15 mouse cellular contexts compared by ENCODE assay signal in the genomic region with DNA sequence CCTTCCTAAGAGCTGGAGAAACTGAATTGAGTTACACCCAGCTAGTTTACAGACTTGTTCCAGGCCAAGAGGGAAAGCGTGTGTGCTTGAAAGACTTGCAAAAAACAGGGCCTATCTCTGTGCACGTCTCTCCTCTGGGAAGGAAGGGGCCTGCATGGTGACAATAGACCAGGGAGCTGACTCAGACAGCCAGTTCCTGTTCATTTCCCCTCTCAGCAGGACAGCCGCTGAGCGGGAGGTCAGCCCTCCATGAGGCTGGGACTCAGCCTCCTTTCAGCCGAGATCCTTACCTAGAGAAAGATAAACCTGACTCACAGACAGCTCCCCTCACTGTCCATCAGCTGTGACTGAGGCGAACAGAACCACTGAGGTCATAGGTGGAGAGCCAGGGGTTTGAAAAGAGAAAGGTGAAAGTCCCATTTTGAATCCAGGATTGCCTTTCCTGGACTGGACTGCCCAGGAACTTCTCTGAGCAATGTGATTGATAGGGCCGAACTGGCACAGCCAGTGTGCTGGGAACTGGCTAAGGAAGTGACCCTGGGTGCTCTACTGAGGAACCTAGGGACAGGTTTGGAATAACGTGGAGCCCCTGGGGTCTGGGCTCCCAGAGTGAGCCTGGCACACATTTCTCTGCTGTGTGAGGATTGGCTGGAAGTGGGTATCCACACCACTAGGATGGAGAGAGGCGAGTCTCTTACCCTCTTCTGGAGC. TPM values are rescaled to one million over a fixed set of nuclear protein-coding genes. Genes with fewer than 3 reads are reported as not detected.
A peak's percentile ranks its signal among the peaks of the same experiment; 100 is the strongest.
DNase-seq lines count a peak whose midpoint lies in the region; ATAC-seq lines count a peak whose summit lies in the region.
"Had no signal": no experiment of that assay in that cellular context is flagged by ENCODE, and none has a peak within 500 bp of the region (broad histone marks: within the 10 kb centered on the region; RNA-seq: fewer than 3 reads in every experiment).

No protein-coding gene starts in this region.

- ATAC-seq in hindbrain, embryonic 12.5 days (ENCODE audit: low FRiP score), result no peak
- 0 out of 2 replicates have a peak, but pooled peaks have one; percentile 12 for ATAC-seq in heart, embryonic 13.5 days (ENCODE audit: extremely low read depth, insufficient number of reproducible peaks, low FRiP score, low TSS enrichment)
- ATAC-seq in liver, embryonic 16.5 days (ENCODE audit: low read depth), result 0 out of 2 replicates have a peak, but pooled peaks have one; percentile 39
- ATAC-seq: forebrain, embryonic 16.5 days; midbrain, embryonic 15.5 days had no signal

- DNase-seq in hindbrain, embryonic 10.5 days (ENCODE audit: low spot score), result no peak
- DNase-seq in R1 (ENCODE audit: low read depth, low spot score), result peak; percentile 9
- DNase-seq in embryo, embryonic 10 days (ENCODE audit: low spot score), result no peak
- no peak for DNase-seq in testis, postnatal 10 days (ENCODE audit: low spot score)
- no peak for DNase-seq in thymus, postnatal 0 days (ENCODE audit: low spot score)
- DNase-seq: cerebellum, adult 2 months; layer of hippocampus, adult 9-11 months; right cerebral cortex, postnatal 4 days; thymus, postnatal 36 days had no signal

- peaks cover 88% of the 10 kb centered on the region for H3K27me3 ChIP-seq in hindbrain, embryonic 10.5 days (ENCODE audit: insufficient read depth, poor library complexity, severe bottlenecking)
- peaks cover 56% of the 10 kb centered on the region for H3K27me3 ChIP-seq in hindbrain, embryonic 12.5 days
- peaks cover 56% of the 10 kb centered on the region for H3K27me3 ChIP-seq in heart, embryonic 13.5 days (replicated peaks)
- H3K27me3 ChIP-seq in liver, embryonic 16.5 days (ENCODE audit: control insufficient read depth, insufficient read depth, low read depth, low read length), result no peaks in the 10 kb centered on the region; the same call in 1 of the 2 replicates

- H3K27ac ChIP-seq in hindbrain, embryonic 10.5 days, result 0 out of 2 replicates have a peak overlapping the region, but pooled peaks have one; percentile 12
- H3K27ac ChIP-seq in hindbrain, embryonic 12.5 days, result no peak overlapping the region
- peak overlapping the region; percentile 90 for H3K27ac ChIP-seq in heart, embryonic 13.5 days (replicated peaks)
- H3K27ac ChIP-seq in liver, embryonic 16.5 days (ENCODE audit: low read length), result no peak overlapping the region
- H3K27ac ChIP-seq: midbrain, embryonic 15.5 days had no signal

- H3K9ac ChIP-seq in hindbrain, embryonic 12.5 days, result no peak overlapping the region
- peak overlapping the region; percentile 58 for H3K9ac ChIP-seq in heart, embryonic 13.5 days
- no peak overlapping the region for H3K9ac ChIP-seq in liver, embryonic 16.5 days (ENCODE audit: low read depth, low read length)
- H3K9ac ChIP-seq: limb, embryonic 15.5 days; midbrain, embryonic 15.5 days had no signal

- peaks cover 12% of the 10 kb centered on the region for H3K4me1 ChIP-seq in hindbrain, embryonic 10.5 days (replicated peaks)
- H3K4me1 ChIP-seq in hindbrain, embryonic 12.5 days, result 0 out of 2 replicates have a peak, but pooled peaks cover 3% of the 10 kb centered on the region
- peaks cover 66% of the 10 kb centered on the region for H3K4me1 ChIP-seq in heart, embryonic 13.5 days
- H3K4me1 ChIP-seq in liver, embryonic 16.5 days (ENCODE audit: control insufficient read depth, low read depth, low read length), result no peaks in the 10 kb centered on the region
- H3K4me1 ChIP-seq: midbrain, embryonic 15.5 days had no signal

- no peak overlapping the region for H3K4me3 ChIP-seq in hindbrain, embryonic 10.5 days
- no peak overlapping the region for H3K4me3 ChIP-seq in hindbrain, embryonic 12.5 days
- peak overlapping the region; percentile 27 for H3K4me3 ChIP-seq in heart, embryonic 13.5 days
- no peak overlapping the region for H3K4me3 ChIP-seq in liver, embryonic 16.5 days (ENCODE audit: low read depth, low read length)
- H3K4me3 ChIP-seq: limb, embryonic 15.5 days; midbrain, embryonic 15.5 days had no signal

- 36% methylated on average over 9 of the region's 9 CpGs for WGBS in hindbrain, embryonic 10.5 days
- WGBS in hindbrain, embryonic 12.5 days, result 44% methylated on average over 9 of the region's 9 CpGs
- WGBS in heart, embryonic 13.5 days, result 33% methylated on average over 9 of the region's 9 CpGs
- 24% methylated on average over 9 of the region's 9 CpGs for WGBS in liver, embryonic 16.5 days (ENCODE audit: insufficient replicate concordance)

- no peaks in the 10 kb centered on the region for H3K36me3 ChIP-seq in hindbrain, embryonic 10.5 days
- no peaks in the 10 kb centered on the region for H3K36me3 ChIP-seq in hindbrain, embryonic 12.5 days
- H3K36me3 ChIP-seq in heart, embryonic 13.5 days, result no peaks in the 10 kb centered on the region
- no peaks in the 10 kb centered on the region for H3K36me3 ChIP-seq in liver, embryonic 16.5 days (ENCODE audit: control insufficient read depth, insufficient read depth)
- H3K36me3 ChIP-seq: limb, embryonic 15.5 days; midbrain, embryonic 15.5 days had no signal

- no peak overlapping the region for H3K4me2 ChIP-seq in hindbrain, embryonic 12.5 days (replicated peaks)
- peak overlapping the region; percentile 54 for H3K4me2 ChIP-seq in heart, embryonic 13.5 days
- H3K4me2 ChIP-seq in liver, embryonic 16.5 days (ENCODE audit: low read depth, low read length), result no peak overlapping the region
- H3K4me2 ChIP-seq: limb, embryonic 15.5 days; midbrain, embryonic 15.5 days had no signal

- no peaks in the 10 kb centered on the region for H3K9me3 ChIP-seq in hindbrain, embryonic 10.5 days
- no peaks in the 10 kb centered on the region for H3K9me3 ChIP-seq in hindbrain, embryonic 12.5 days (replicated peaks)
- H3K9me3 ChIP-seq in heart, embryonic 13.5 days, result no peaks in the 10 kb centered on the region
- H3K9me3 ChIP-seq in liver, embryonic 16.5 days (replicated peaks; ENCODE audit: control insufficient read depth, low read length), result no peaks in the 10 kb centered on the region
- H3K9me3 ChIP-seq: limb, embryonic 15.5 days; midbrain, embryonic 15.5 days had no signal

RNA-seq across cellular contexts. Expression of a gene that starts 53.7 kb away (rescaled TPM):
- polyA plus RNA-seq in hindbrain, embryonic 10.5 days (2016; fragmentation: Nextera tagmentation; extraction: Ambion mirVana), result 2.8 and 3.6 TPM in 2 replicates
- 4.8 and 5.2 TPM in 2 replicates for polyA plus RNA-seq in hindbrain, embryonic 12.5 days (2016; fragmentation: Nextera tagmentation; extraction: Ambion mirVana)
- polyA plus RNA-seq in heart, embryonic 13.5 days (2015; fragmentation: Nextera tagmentation; extraction: Ambion mirVana), result 0.88 and 1.2 TPM in 2 replicates
- 0.13 and 0.18 TPM in 2 replicates for polyA plus RNA-seq in liver, embryonic 16.5 days (2015; fragmentation: Nextera tagmentation; extraction: Ambion mirVana)
- 0.13 and 0.18 TPM in 2 replicates for polyA plus RNA-seq in thymus, postnatal 0 days (2015; fragmentation: Nextera tagmentation; extraction: Ambion mirVana)

Comparison
In these comparisons a context has a peak if more than half of its experiments do, and no peak if none do; other contexts are left out.
1. H3K27ac ChIP-seq: peak in hindbrain, embryonic 10.5 days (single experiment) and heart, embryonic 13.5 days (single experiment); none in hindbrain, embryonic 12.5 days (single experiment) and liver, embryonic 16.5 days (single experiment).